Mouse (Mus musculus) stomach, postnatal 0 days (tissue): ENCODE measurements at regions not wholly inside any gene's neighbourhood (a gene's known extent, or its start where the extent isn't known, plus 50 kb on each side); places are given as distances from the start of the nearest gene placed in this dataset.

Experiments used
- CTCF ChIP-seq: IDR thresholded peaks from 2 replicates; pipeline ENCODE4 v1.5.1; 2016; ENCODE audit warnings: antibody characterized with exemption, low read depth, mild to moderate bottlenecking, moderate library complexity
- EP300 ChIP-seq: optimal IDR thresholded peaks from 2 replicates; pipeline ENCODE3; 2016; ENCODE audit warnings: antibody characterized with exemption

- TF ChIP-seq CTCF (no peak), EP300 (no peak)
These were observed 188.7 kb downstream of the Ndfip2 start for GRCm38 (mm10) chr14:105447088-105447487.
